Mouse (Mus musculus) neutrophil, adult 5-6 weeks (primary cell): Measurements from ENCODE around the gene 1110032A03Rik. TPM values are rescaled to one million over a fixed set of nuclear protein-coding genes. Genes with fewer than 3 reads are reported as not detected.

ENCODE experiments used
- total RNA-seq: library from RNA; stranded (forward); fragments of 200-1000 nt; gene quantifications from 2 replicates; pipeline ENCODE4 v1.2.3, GENCODE M21; 2017

1110032A03Rik gene
- total RNA-seq, 1 experiment from 2014 or later, result 29.6 TPM

Other genes with a start within 250 kb of the 1110032A03Rik start
- gene Pts, start 246.8 kb downstream of the 1110032A03Rik start, total RNA-seq, result 98.8 and 106 TPM in 2 replicates
- 8.5 and 10.0 TPM in 2 replicates for gene Il18, start 220.7 kb downstream of the 1110032A03Rik start, total RNA-seq
- 0.86 and 2.2 TPM in 2 replicates for gene Bco2, start 220.3 kb downstream of the 1110032A03Rik start, total RNA-seq
- not detected in 2 replicates for gene Tex12, start 214.2 kb downstream of the 1110032A03Rik start, total RNA-seq
- 76.4 and 77.9 TPM in 2 replicates for gene Sdhd, start 171.7 kb downstream of the 1110032A03Rik start, total RNA-seq
- gene Timm8b, start 171.6 kb downstream of the 1110032A03Rik start, total RNA-seq, result 68.5 and 70.9 TPM in 2 replicates
- gene Pih1d2, start 158.2 kb downstream of the 1110032A03Rik start, total RNA-seq, result 0.74 and 2.3 TPM in 2 replicates
- 28.4 and 29.7 TPM in 2 replicates for gene Nkapd1, start 158.1 kb downstream of the 1110032A03Rik start, total RNA-seq
- gene Dlat, start 115.7 kb downstream of the 1110032A03Rik start, total RNA-seq, result 16.3 and 16.4 TPM in 2 replicates
- gene Dixdc1, start 36.0 kb downstream of the 1110032A03Rik start, total RNA-seq, result 0.12 TPM in 1 of 2 replicates, not detected in the other
- gene 2310030G06Rik, start 29.0 kb downstream of the 1110032A03Rik start, total RNA-seq, result not detected in 2 replicates
- not detected in 2 replicates for gene Cryab, start 24.2 kb downstream of the 1110032A03Rik start, total RNA-seq
- gene Hspb2, start 23.2 kb downstream of the 1110032A03Rik start, total RNA-seq, result not detected in 2 replicates
- gene Fdxacb1, start 7.3 kb downstream of the 1110032A03Rik start, total RNA-seq, result 9.2 and 10.3 TPM in 2 replicates
- gene Alg9, start 501 bp downstream of the 1110032A03Rik start, total RNA-seq, result 9.0 and 12.8 TPM in 2 replicates
- gene Ppp2r1b, start 69.8 kb upstream of the 1110032A03Rik start, total RNA-seq, result 22.0 and 26.4 TPM in 2 replicates
- 31.4 and 33.9 TPM in 2 replicates for gene Sik2, start 233.6 kb upstream of the 1110032A03Rik start, total RNA-seq